Mouse (Mus musculus) cerebellum, postnatal 36 days (tissue): ENCODE measurements around the gene Arhgap10.

Experiments used
- DNase-seq, 2 experiments: peaks; one replicate each; pipeline ENCODE4 v3.0.0; 2021 to 2022; ENCODE audit warnings: mixed read lengths in 2 of 2

Arhgap10 gene

GRCm38 (mm10) chr8:77384080-77384479, 133.7 kb downstream of the Arhgap10 start:
- no peak for DNase-seq

- DNase-seq, result no peak
Observed at GRCm38 (mm10) chr8:77383671-77384070, 134.1 kb downstream of the Arhgap10 start.

GRCm38 (mm10) chr8:77380844-77381243, 136.9 kb downstream of the Arhgap10 start:
- no peak for DNase-seq

- DNase-seq, result no peak
Observed at GRCm38 (mm10) chr8:77379300-77379699, 138.5 kb downstream of the Arhgap10 start.

- DNase-seq, result peak; percentile 63 to 71
Observed at GRCm38 (mm10) chr8:77376451-77376853, 141.3 kb downstream of the Arhgap10 start.

- no peak for DNase-seq
Observed at GRCm38 (mm10) chr8:77375999-77376398, 141.8 kb downstream of the Arhgap10 start.

- no peak for DNase-seq
Observed at GRCm38 (mm10) chr8:77371006-77371405, 146.7 kb downstream of the Arhgap10 start.

GRCm38 (mm10) chr8:77370308-77370707, 147.4 kb downstream of the Arhgap10 start:
- no peak for DNase-seq

- DNase-seq, result no peak
Observed at GRCm38 (mm10) chr8:77369671-77370070, 148.1 kb downstream of the Arhgap10 start.

- no peak for DNase-seq
Observed at GRCm38 (mm10) chr8:77367091-77367490, 150.7 kb downstream of the Arhgap10 start.

GRCm38 (mm10) chr8:77366446-77366845, 151.3 kb downstream of the Arhgap10 start:
- DNase-seq, result no peak

- DNase-seq, result no peak
Observed at GRCm38 (mm10) chr8:77365990-77366389, 151.8 kb downstream of the Arhgap10 start.

- DNase-seq, result peak; percentile 53 to 54
Observed at GRCm38 (mm10) chr8:77364472-77364871, 153.3 kb downstream of the Arhgap10 start.

- no peak for DNase-seq
Observed at GRCm38 (mm10) chr8:77360853-77361252, 156.9 kb downstream of the Arhgap10 start.

- no peak for DNase-seq
Observed at GRCm38 (mm10) chr8:77360423-77360822, 157.3 kb downstream of the Arhgap10 start.

- DNase-seq, result no peak
Observed at GRCm38 (mm10) chr8:77357126-77357525, 160.6 kb downstream of the Arhgap10 start.

GRCm38 (mm10) chr8:77355344-77355743, 162.4 kb downstream of the Arhgap10 start:
- no peak for DNase-seq

- DNase-seq, result no peak
Observed at GRCm38 (mm10) chr8:77354189-77354588, 163.6 kb downstream of the Arhgap10 start.

- no peak for DNase-seq
Observed at GRCm38 (mm10) chr8:77351177-77351860, 166.4 kb downstream of the Arhgap10 start.

GRCm38 (mm10) chr8:77350121-77350777, 167.5 kb downstream of the Arhgap10 start:
- DNase-seq, result no peak

- DNase-seq, result no peak
Observed at GRCm38 (mm10) chr8:77343916-77344315, 173.8 kb downstream of the Arhgap10 start.

- DNase-seq, result no peak
Observed at GRCm38 (mm10) chr8:77343335-77343734, 174.4 kb downstream of the Arhgap10 start.

GRCm38 (mm10) chr8:77342144-77342543, 175.6 kb downstream of the Arhgap10 start:
- no peak for DNase-seq

GRCm38 (mm10) chr8:77341329-77341728, 176.4 kb downstream of the Arhgap10 start:
- no peak for DNase-seq
